Mouse (Mus musculus): ENCODE data around the gene Olfr281. TPM values are rescaled to one million over a fixed set of nuclear protein-coding genes. Genes with fewer than 3 reads are reported as not detected.

Gene Olfr281
- polyA plus RNA-seq, 1 experiment from 2014 or later = not detected

DNA sequence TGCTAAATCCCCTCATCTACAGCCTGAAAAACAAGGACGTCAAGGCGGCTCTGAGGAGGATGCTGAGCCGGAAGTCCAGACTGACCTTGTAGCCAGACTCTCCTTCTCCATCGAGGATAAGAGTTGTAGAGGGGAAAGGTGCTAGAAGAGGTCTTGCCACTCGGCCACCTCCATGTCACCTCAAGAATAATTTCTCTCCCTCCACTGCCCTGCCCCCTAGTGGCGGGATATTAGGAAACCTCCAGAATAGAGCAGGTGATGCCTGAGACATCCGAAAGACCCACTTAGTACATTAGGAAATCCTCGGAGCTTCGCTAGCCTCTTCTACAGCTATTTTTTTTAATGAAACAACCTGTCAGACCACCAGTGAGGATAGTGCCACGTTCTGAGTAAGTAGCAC lies 23.0 kb downstream of the Olfr281 start:
- H3K9me3 ChIP-seq (replicated peaks; ENCODE audit: control insufficient read depth, low read length) = no peaks in the 10 kb centered on the region
- no peaks in the 10 kb centered on the region for H3K4me1 ChIP-seq (ENCODE audit: control insufficient read depth, insufficient read depth, low read length)
- no peak overlapping the region for H3K27ac ChIP-seq (ENCODE audit: low read length)
- H3K9ac ChIP-seq (ENCODE audit: low read length) = no peak overlapping the region
- no peaks in the 10 kb centered on the region for H3K36me3 ChIP-seq (ENCODE audit: control insufficient read depth, insufficient read depth)
- no peak for ATAC-seq (replicated peaks; ENCODE audit: extremely low read depth, insufficient read depth, low FRiP score)
- no peak overlapping the region for H3K4me2 ChIP-seq (ENCODE audit: low read depth, low read length)
- WGBS = 48% methylated on average over 10 of the region's 10 CpGs
- H3K4me3 ChIP-seq (ENCODE audit: low read length) = no peak overlapping the region
- H3K27me3 ChIP-seq (ENCODE audit: control insufficient read depth, insufficient read depth, low read length) = peaks cover 5% of the 10 kb centered on the region

DNA sequence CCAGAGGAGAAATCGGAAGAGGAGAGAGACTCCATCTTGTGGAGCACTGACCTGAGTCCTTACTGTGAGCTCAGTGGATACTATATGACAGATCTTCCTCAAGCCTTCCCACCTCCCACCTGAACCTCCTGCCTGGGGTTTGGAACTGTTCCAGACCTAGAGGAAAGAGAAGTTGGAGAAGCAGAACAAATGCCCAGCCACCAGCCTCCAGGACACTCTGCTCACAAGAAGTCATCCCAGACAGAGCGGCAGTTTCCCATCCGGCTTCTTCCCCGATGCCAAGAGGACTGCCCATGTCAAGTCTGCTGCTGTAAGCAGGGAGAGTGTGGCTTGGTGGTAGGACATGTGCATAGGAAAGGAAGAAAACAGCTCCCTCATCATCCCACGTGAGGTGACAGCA lies 23.9 kb downstream of the Olfr281 start:
- no peak overlapping the region for H3K4me3 ChIP-seq (ENCODE audit: low read length)
- ATAC-seq (replicated peaks; ENCODE audit: extremely low read depth, insufficient read depth, low FRiP score) = no peak
- H3K9ac ChIP-seq (ENCODE audit: low read length) = no peak overlapping the region
- peaks cover 3% of the 10 kb centered on the region for H3K27me3 ChIP-seq (ENCODE audit: control insufficient read depth, insufficient read depth, low read length)
- no peak overlapping the region for H3K27ac ChIP-seq (ENCODE audit: low read length)
- no peaks in the 10 kb centered on the region for H3K9me3 ChIP-seq (replicated peaks; ENCODE audit: control insufficient read depth, low read length)
- 76% methylated on average over 5 of the region's 5 CpGs for WGBS
- no peak overlapping the region for H3K4me2 ChIP-seq (ENCODE audit: low read depth, low read length)
- no peaks in the 10 kb centered on the region for H3K36me3 ChIP-seq (ENCODE audit: control insufficient read depth, insufficient read depth)
- H3K4me1 ChIP-seq (ENCODE audit: control insufficient read depth, insufficient read depth, low read length) = no peaks in the 10 kb centered on the region

GRCm38 (mm10) chr15:98479568-98480102 lies 27.2 kb downstream of the Olfr281 start:
- ATAC-seq (replicated peaks; ENCODE audit: extremely low read depth, insufficient read depth, low FRiP score) = no peak
- no peak overlapping the region for H3K9ac ChIP-seq (ENCODE audit: low read length)
- H3K36me3 ChIP-seq (ENCODE audit: control insufficient read depth, insufficient read depth) = no peaks in the 10 kb centered on the region
- H3K4me2 ChIP-seq (ENCODE audit: low read depth, low read length) = no peak overlapping the region
- no peaks in the 10 kb centered on the region for H3K4me1 ChIP-seq (ENCODE audit: control insufficient read depth, insufficient read depth, low read length)
- H3K27me3 ChIP-seq (ENCODE audit: control insufficient read depth, insufficient read depth, low read length) = no peaks in the 10 kb centered on the region; the same call in 1 of the 2 replicates
- no peak overlapping the region for H3K4me3 ChIP-seq (ENCODE audit: low read length)
- WGBS = 62% methylated on average over 7 of the region's 7 CpGs
- H3K27ac ChIP-seq (ENCODE audit: low read length) = no peak overlapping the region
- no peaks in the 10 kb centered on the region for H3K9me3 ChIP-seq (replicated peaks; ENCODE audit: control insufficient read depth, low read length)

DNA sequence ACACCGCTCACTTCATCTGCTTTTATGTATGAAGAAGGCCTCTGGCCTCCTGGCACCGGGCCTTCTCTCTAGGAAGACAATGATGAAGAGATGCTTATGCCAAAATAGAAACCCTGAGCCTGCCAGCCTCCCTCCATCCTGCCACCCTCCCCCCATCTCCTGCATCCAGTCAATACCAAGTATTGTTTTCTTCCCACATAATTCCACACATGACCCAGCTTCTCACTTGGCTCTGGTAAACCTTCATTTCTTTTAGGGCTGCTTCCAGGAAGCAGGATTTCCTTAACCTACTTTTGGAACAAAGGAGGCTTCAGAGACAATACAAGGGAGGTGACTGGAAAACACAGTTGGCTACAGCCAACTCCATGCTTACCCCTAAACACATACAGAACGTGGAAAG lies 30.3 kb downstream of the Olfr281 start, which contains the start of gene Lalba:
TSS of gene Lalba (minus strand) at position 21 of the 400 bp plus-strand sequence.
- Histone ChIP-seq H3K36me3 (ENCODE audit: control insufficient read depth, insufficient read depth) (no peaks in the 10 kb centered on the region), H3K4me1 (ENCODE audit: control insufficient read depth, insufficient read depth, low read length) (no peaks in the 10 kb centered on the region), H3K4me2 (ENCODE audit: low read depth, low read length) (no peak within 1 kb of the TSS), H3K27ac (ENCODE audit: low read length) (no peak within 1 kb of the TSS), H3K9me3 (replicated peaks; ENCODE audit: control insufficient read depth, low read length) (peaks cover 3% of the 10 kb centered on the region; the same call in 1 of the 2 replicates), H3K27me3 (ENCODE audit: control insufficient read depth, insufficient read depth, low read length) (no peaks in the 10 kb centered on the region; the same call in 1 of the 2 replicates), H3K4me3 (ENCODE audit: low read length) (no peak within 1 kb of the TSS), H3K9ac (ENCODE audit: low read length) (no peak within 1 kb of the TSS)
- ATAC-seq (replicated peaks; ENCODE audit: extremely low read depth, insufficient read depth, low FRiP score) = no peak
- 49% methylated on average over 3 of the region's 3 CpGs for WGBS

DNA sequence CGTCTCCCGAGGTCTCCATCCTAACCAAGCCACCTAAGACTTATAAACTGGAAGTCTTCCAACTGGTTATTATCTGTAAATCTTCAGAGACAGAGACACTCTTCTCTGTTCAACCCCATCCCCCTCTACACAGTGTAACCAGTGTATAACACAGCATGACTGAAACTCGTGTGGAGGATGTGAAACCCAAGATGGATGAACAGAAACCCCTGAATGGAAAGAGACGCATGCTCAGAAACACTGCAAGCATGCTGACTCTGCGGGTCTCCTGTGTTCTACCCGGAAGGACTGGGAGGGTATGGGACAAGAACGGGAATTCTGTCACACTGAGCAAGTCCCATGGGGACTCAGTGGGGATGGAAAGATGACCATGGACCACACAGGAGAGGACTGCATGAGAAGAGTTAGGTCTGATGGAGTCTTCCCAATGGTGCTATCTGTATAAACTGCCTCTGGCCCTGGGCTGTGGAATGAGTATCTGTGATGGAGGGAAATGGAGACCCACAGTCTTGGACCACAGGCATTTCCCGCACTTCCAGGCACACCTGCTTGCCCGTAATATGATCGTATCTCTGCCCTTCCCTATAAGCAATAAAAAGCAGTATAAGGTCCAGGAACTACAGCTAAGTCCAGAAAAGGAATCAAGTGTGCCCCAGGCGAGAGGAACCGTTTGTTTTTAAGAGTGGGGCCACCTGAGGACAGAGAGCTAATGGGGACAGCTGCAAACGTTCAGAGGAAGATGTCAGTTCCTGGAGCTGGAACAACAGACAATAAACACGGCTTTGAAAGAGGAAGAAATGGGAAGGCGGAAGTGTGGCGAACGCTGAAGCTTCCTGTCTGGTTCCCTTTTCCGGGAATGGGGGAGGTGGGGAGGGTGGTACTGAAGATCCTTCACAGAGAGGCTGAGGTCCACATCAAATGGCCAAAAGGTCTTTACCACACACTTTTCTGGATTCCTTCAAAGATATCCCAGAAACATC lies 31.8 kb downstream of the Olfr281 start:
- WGBS = 63% methylated on average over 18 of the region's 18 CpGs
- Histone ChIP-seq H3K27me3 (ENCODE audit: control insufficient read depth, insufficient read depth, low read length) (no peaks in the 10 kb centered on the region; the same call in 1 of the 2 replicates), H3K9me3 (replicated peaks; ENCODE audit: control insufficient read depth, low read length) (peaks cover 6% of the 10 kb centered on the region; the same call in 1 of the 2 replicates), H3K4me3 (ENCODE audit: low read length) (no peak overlapping the region), H3K36me3 (ENCODE audit: control insufficient read depth, insufficient read depth) (no peaks in the 10 kb centered on the region), H3K27ac (ENCODE audit: low read length) (no peak overlapping the region), H3K4me2 (ENCODE audit: low read depth, low read length) (no peak overlapping the region), H3K4me1 (ENCODE audit: control insufficient read depth, insufficient read depth, low read length) (no peaks in the 10 kb centered on the region), H3K9ac (ENCODE audit: low read length) (no peak overlapping the region)
- no peak for ATAC-seq (replicated peaks; ENCODE audit: extremely low read depth, insufficient read depth, low FRiP score)

GRCm38 (mm10) chr15:98486433-98487021 lies 34.1 kb downstream of the Olfr281 start:
- H3K36me3 ChIP-seq (ENCODE audit: control insufficient read depth, insufficient read depth) = no peaks in the 10 kb centered on the region
- no peak overlapping the region for H3K4me2 ChIP-seq (ENCODE audit: low read depth, low read length)
- H3K9ac ChIP-seq (ENCODE audit: low read length) = no peak overlapping the region
- peaks cover 8% of the 10 kb centered on the region; the same call in 1 of the 2 replicates for H3K9me3 ChIP-seq (replicated peaks; ENCODE audit: control insufficient read depth, low read length)
- H3K4me1 ChIP-seq (ENCODE audit: control insufficient read depth, insufficient read depth, low read length) = no peaks in the 10 kb centered on the region
- H3K4me3 ChIP-seq (ENCODE audit: low read length) = no peak overlapping the region
- WGBS = 90% methylated on average over 8 of the region's 8 CpGs
- no peaks in the 10 kb centered on the region; the same call in 1 of the 2 replicates for H3K27me3 ChIP-seq (ENCODE audit: control insufficient read depth, insufficient read depth, low read length)
- no peak for ATAC-seq (replicated peaks; ENCODE audit: extremely low read depth, insufficient read depth, low FRiP score)
- no peak overlapping the region for H3K27ac ChIP-seq (ENCODE audit: low read length)

DNA sequence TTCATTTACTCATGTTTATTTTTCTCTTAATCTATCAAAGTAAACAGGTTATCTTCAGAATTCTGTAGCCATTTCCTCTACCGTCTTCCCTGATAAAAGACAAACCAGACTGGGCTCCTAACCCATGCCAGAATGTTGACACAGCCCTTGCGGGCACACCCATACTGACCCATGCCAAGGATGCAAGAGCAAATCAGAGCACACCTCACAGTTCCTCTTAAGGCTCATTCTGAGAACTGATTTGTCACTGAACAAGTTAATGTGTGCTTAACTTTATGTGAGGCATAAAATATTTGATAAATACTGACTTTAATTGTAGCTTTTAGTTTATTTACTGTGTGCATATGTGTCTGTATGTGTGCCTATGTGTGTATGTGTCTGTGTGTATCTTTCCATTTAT lies 38.9 kb downstream of the Olfr281 start:
- Histone ChIP-seq H3K27ac (ENCODE audit: low read length) (no peak overlapping the region), H3K27me3 (ENCODE audit: control insufficient read depth, insufficient read depth, low read length) (no peaks in the 10 kb centered on the region)
- WGBS = 51% methylated on average over 2 of the region's 2 CpGs

DNA sequence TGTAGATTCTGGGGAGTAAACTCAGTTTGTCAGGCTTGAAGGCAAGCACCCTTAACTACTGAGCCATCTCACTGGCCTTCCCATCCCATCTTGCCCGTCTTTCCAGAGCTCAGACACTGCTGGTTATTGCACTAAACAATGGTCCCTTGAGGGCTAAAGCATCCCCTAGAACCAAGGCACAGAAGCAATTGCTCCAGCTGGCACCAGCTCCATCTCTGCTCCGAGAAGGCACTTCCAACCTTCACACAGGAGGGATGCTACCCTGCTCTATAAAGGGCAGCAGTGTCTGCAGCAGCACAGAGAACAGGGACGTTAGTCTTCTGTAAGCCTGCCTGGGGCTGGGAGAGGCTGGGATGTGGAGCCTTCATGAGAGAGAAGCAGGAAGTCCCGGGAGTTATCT lies 39.7 kb downstream of the Olfr281 start, which contains the start of gene Olfr279:
TSS of gene Olfr279 (plus strand) at position 301 of the 400 bp plus-strand sequence.
- Histone ChIP-seq H3K4me2 (ENCODE audit: low read depth, low read length) (no peak within 1 kb of the TSS), H3K27ac (ENCODE audit: low read length) (no peak within 1 kb of the TSS), H3K36me3 (ENCODE audit: control insufficient read depth, insufficient read depth) (no peaks in the 10 kb centered on the region), H3K9ac (ENCODE audit: low read length) (no peak within 1 kb of the TSS), H3K4me1 (ENCODE audit: control insufficient read depth, insufficient read depth, low read length) (no peaks in the 10 kb centered on the region), H3K9me3 (replicated peaks; ENCODE audit: control insufficient read depth, low read length) (peaks cover 8% of the 10 kb centered on the region; the same call in 1 of the 2 replicates), H3K27me3 (ENCODE audit: control insufficient read depth, insufficient read depth, low read length) (no peaks in the 10 kb centered on the region), H3K4me3 (ENCODE audit: low read length) (no peak within 1 kb of the TSS)
- 43% methylated on average over 4 of the region's 4 CpGs for WGBS
- ATAC-seq (replicated peaks; ENCODE audit: extremely low read depth, insufficient read depth, low FRiP score) = no peak

More for the DNA sequence above, 38.9 kb downstream of the Olfr281 start:
- Histone ChIP-seq H3K4me3 (ENCODE audit: low read length) (no peak overlapping the region), H3K4me1 (ENCODE audit: control insufficient read depth, insufficient read depth, low read length) (no peaks in the 10 kb centered on the region), H3K36me3 (ENCODE audit: control insufficient read depth, insufficient read depth) (no peaks in the 10 kb centered on the region), H3K9me3 (replicated peaks; ENCODE audit: control insufficient read depth, low read length) (peaks cover 8% of the 10 kb centered on the region; the same call in 1 of the 2 replicates), H3K4me2 (ENCODE audit: low read depth, low read length) (no peak overlapping the region), H3K9ac (ENCODE audit: low read length) (no peak overlapping the region)
- no peak for ATAC-seq (replicated peaks; ENCODE audit: extremely low read depth, insufficient read depth, low FRiP score)
